Mouse (Mus musculus) heart, embryonic 15.5 days (tissue): ENCODE measurements around the gene Klrb1a. TPM values are rescaled to one million over a fixed set of nuclear protein-coding genes. Genes with fewer than 3 reads are reported as not detected.
"Not testable (repeated sequence)": the region's sequence is repeated elsewhere in the genome, so short reads cannot be mapped to it uniquely, and the experiment has no call there.

Source experiments
- ATAC-seq: fragments of 200-750 bp; cut with Nextera tagmentation; replicated peaks from 2 replicates; pipeline ENCODE4 v1.8.0; 2017; ENCODE audit warnings: low read depth, moderate TSS enrichment; ENCODE audit not compliant: insufficient number of reproducible peaks, insufficient read depth, low FRiP score
- H3K27ac ChIP-seq: fragments of 300-500 bp; sonication (generic); 2 replicates; pipeline ENCODE4 v1.5.1; 2015; ENCODE audit warnings: mild to moderate bottlenecking, inconsistent platforms
- H3K27me3 ChIP-seq: fragments of 300-500 bp; sonication (generic); 2 replicates; pipeline ENCODE4 v1.6.1; 2015; ENCODE audit warnings: inconsistent platforms
- H3K36me3 ChIP-seq: fragments of 300-500 bp; sonication (generic); 2 replicates; pipeline ENCODE4 v1.6.1; 2015; ENCODE audit warnings: mild to moderate bottlenecking, inconsistent platforms
- H3K4me1 ChIP-seq: fragments of 300-500 bp; sonication (generic); replicated peaks from 2 replicates; pipeline ENCODE4 v1.6.1; 2015; ENCODE audit warnings: inconsistent platforms
- H3K4me2 ChIP-seq: fragments of 300-500 bp; sonication (generic); 2 replicates; pipeline ENCODE4 v1.6.1; 2015; ENCODE audit warnings: inconsistent platforms, mild to moderate bottlenecking, moderate library complexity
- H3K4me3 ChIP-seq: fragments of 300-500 bp; sonication (generic); 2 replicates; pipeline ENCODE4 v1.5.1; 2015; ENCODE audit warnings: mild to moderate bottlenecking, inconsistent platforms
- H3K9ac ChIP-seq: fragments of 300-500 bp; sonication (generic); 2 replicates; pipeline ENCODE4 v1.6.1; 2015; ENCODE audit warnings: mild to moderate bottlenecking, inconsistent platforms
- H3K9me3 ChIP-seq: fragments of 300-500 bp; sonication (generic); replicated peaks from 2 replicates; pipeline ENCODE4 v1.6.1; 2016; ENCODE audit warnings: inconsistent platforms
- WGBS: fragments of 180-500 bp; shearing (Covaris S2); methylation state at CpG from one replicate; pipeline ENCODE4 v1.1.7; 2015; ENCODE audit warnings: mixed read lengths; 5-methylcytosine and 5-hydroxymethylcytosine counted together
- polyA plus RNA-seq: library from polyadenylated mRNA; unstranded; fragments of >200 nt; fragmentation: Nextera tagmentation; extraction: Ambion mirVana; gene quantifications from 2 replicates; pipeline ENCODE4 v1.2.1, GENCODE M21; 2015

The Klrb1a gene
- polyA plus RNA-seq, 1 experiment from 2014 or later = not detected

- H3K36me3 ChIP-seq = no peaks in the 10 kb centered on the region
- no peak overlapping the region for H3K4me2 ChIP-seq
- H3K9me3 ChIP-seq = no peaks in the 10 kb centered on the region
- WGBS = 89% methylated on average over 1 of the region's 1 CpGs
- no peak overlapping the region for H3K9ac ChIP-seq
- no peaks in the 10 kb centered on the region for H3K4me1 ChIP-seq
- no peak overlapping the region for H3K4me3 ChIP-seq
- no peaks in the 10 kb centered on the region for H3K27me3 ChIP-seq
- no peak for ATAC-seq
- H3K27ac ChIP-seq = no peak overlapping the region
These were observed 17.3 kb upstream of the Klrb1a start for GRCm38 (mm10) chr6:128640673-128641072.

- H3K4me3 ChIP-seq, H3K4me2 ChIP-seq, H3K27ac ChIP-seq, H3K9me3 ChIP-seq, ATAC-seq, H3K27me3 ChIP-seq, H3K4me1 ChIP-seq, H3K9ac ChIP-seq, H3K36me3 ChIP-seq: not testable (repeated sequence)
- 61% methylated on average over 15 of the region's 15 CpGs for WGBS
These were observed 7.9 kb upstream of the Klrb1a start for GRCm38 (mm10) chr6:128630912-128631905.

GRCm38 (mm10) chr6:128629771-128630739 lies 6.7 kb upstream of the Klrb1a start:
- H3K27ac ChIP-seq, H3K4me1 ChIP-seq, H3K36me3 ChIP-seq, H3K9ac ChIP-seq, H3K27me3 ChIP-seq, ATAC-seq, H3K4me3 ChIP-seq, H3K4me2 ChIP-seq, H3K9me3 ChIP-seq: not testable (repeated sequence)
- 47% methylated on average over 13 of the region's 13 CpGs for WGBS

- not testable (repeated sequence) for H3K4me3 ChIP-seq, H3K4me2 ChIP-seq, ATAC-seq, H3K36me3 ChIP-seq, H3K4me1 ChIP-seq, H3K9me3 ChIP-seq, H3K27ac ChIP-seq, H3K9ac ChIP-seq, H3K27me3 ChIP-seq
- WGBS = 85% methylated on average over 6 of the region's 6 CpGs
These were observed 1.9 kb upstream of the Klrb1a start for GRCm38 (mm10) chr6:128625246-128625645.

GRCm38 (mm10) chr6:128624425-128624824 lies 1.1 kb upstream of the Klrb1a start:
- ATAC-seq = no peak
- Histone ChIP-seq H3K36me3 (no peaks in the 10 kb centered on the region), H3K4me2 (no peak overlapping the region), H3K9ac (no peak overlapping the region), H3K27ac (no peak overlapping the region), H3K4me1 (no peaks in the 10 kb centered on the region), H3K9me3 (no peaks in the 10 kb centered on the region), H3K27me3 (no peaks in the 10 kb centered on the region), H3K4me3 (no peak overlapping the region)
- WGBS = 82% methylated on average over 4 of the region's 4 CpGs

- H3K4me1 ChIP-seq = no peaks in the 10 kb centered on the region
- no peaks in the 10 kb centered on the region for H3K36me3 ChIP-seq
- no peak overlapping the region for H3K4me3 ChIP-seq
- no peak overlapping the region for H3K9ac ChIP-seq
- no peak for ATAC-seq
- H3K9me3 ChIP-seq = no peaks in the 10 kb centered on the region
- no peak overlapping the region for H3K4me2 ChIP-seq
- H3K27me3 ChIP-seq = no peaks in the 10 kb centered on the region
- 62% methylated on average over 2 of the region's 2 CpGs for WGBS
- no peak overlapping the region for H3K27ac ChIP-seq
These were observed 600 bp downstream of the Klrb1a start for GRCm38 (mm10) chr6:128622733-128623132.

- H3K27me3 ChIP-seq = no peaks in the 10 kb centered on the region
- H3K4me3 ChIP-seq = no peak overlapping the region
- ATAC-seq = no peak
- H3K4me2 ChIP-seq = no peak overlapping the region
- no peaks in the 10 kb centered on the region for H3K36me3 ChIP-seq
- H3K4me1 ChIP-seq = 0 out of 2 replicates have a peak, but pooled peaks cover 3% of the 10 kb centered on the region
- WGBS = 59% methylated on average over 9 of the region's 9 CpGs
- H3K9me3 ChIP-seq = no peaks in the 10 kb centered on the region
- no peak overlapping the region for H3K9ac ChIP-seq
- no peak overlapping the region for H3K27ac ChIP-seq
These were observed 17.0 kb downstream of the Klrb1a start for GRCm38 (mm10) chr6:128606350-128606749.

- Histone ChIP-seq H3K9ac (no peak overlapping the region), H3K36me3 (no peaks in the 10 kb centered on the region), H3K9me3 (no peaks in the 10 kb centered on the region), H3K4me2 (no peak overlapping the region), H3K27ac (no peak overlapping the region), H3K27me3 (no peaks in the 10 kb centered on the region), H3K4me1 (0 out of 2 replicates have a peak, but pooled peaks cover 3% of the 10 kb centered on the region), H3K4me3 (no peak overlapping the region)
- WGBS = 32% methylated on average over 5 of the region's 5 CpGs
- no peak for ATAC-seq
These were observed 18.8 kb downstream of the Klrb1a start for GRCm38 (mm10) chr6:128604512-128604911.

GRCm38 (mm10) chr6:128602463-128603201 lies 20.7 kb downstream of the Klrb1a start:
- Histone ChIP-seq H3K4me2 (no peak overlapping the region), H3K27ac (no peak overlapping the region), H3K9ac (no peak overlapping the region), H3K27me3 (no peaks in the 10 kb centered on the region), H3K36me3 (no peaks in the 10 kb centered on the region), H3K4me3 (no peak overlapping the region), H3K4me1 (0 out of 2 replicates have a peak, but pooled peaks cover 3% of the 10 kb centered on the region), H3K9me3 (no peaks in the 10 kb centered on the region)
- ATAC-seq = no peak
- 60% methylated on average over 10 of the region's 10 CpGs for WGBS

- no peak overlapping the region for H3K27ac ChIP-seq
These were observed 21.3 kb downstream of the Klrb1a start for GRCm38 (mm10) chr6:128602026-128602425.

More at GRCm38 (mm10) chr6:128602026-128602425, 21.3 kb downstream of the Klrb1a start:
- H3K27me3 ChIP-seq = no peaks in the 10 kb centered on the region
- no peaks in the 10 kb centered on the region for H3K9me3 ChIP-seq
- WGBS = 43% methylated on average over 3 of the region's 3 CpGs
- no peak for ATAC-seq
- no peak overlapping the region for H3K4me2 ChIP-seq
- no peak overlapping the region for H3K4me3 ChIP-seq
- no peaks in the 10 kb centered on the region for H3K36me3 ChIP-seq
- H3K4me1 ChIP-seq = 0 out of 2 replicates have a peak, but pooled peaks cover 3% of the 10 kb centered on the region
- no peak overlapping the region for H3K9ac ChIP-seq
